Comparison of ENCODE assay signal across 20 mouse cellular contexts in the genomic region with DNA sequence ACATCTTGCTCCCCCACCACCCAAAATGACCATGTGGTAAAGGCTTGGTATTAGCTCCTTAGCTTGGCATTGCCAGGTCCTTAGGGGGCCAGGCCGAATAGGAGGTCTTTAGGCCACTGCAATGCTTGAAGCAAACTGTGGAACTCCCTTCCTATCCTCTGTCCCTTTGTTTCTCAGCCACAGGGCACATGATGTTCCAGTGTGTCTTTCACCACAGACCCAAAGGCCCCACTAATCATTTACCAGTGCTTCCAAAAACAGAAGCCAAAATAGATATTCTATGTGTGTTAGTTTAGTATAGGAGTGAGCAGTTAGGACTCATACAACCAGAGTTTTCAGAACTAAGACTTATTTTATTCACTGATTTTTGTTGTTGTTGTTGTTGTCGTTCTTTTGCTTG. TPM values are rescaled to one million over a fixed set of nuclear protein-coding genes. Genes with fewer than 3 reads are reported as not detected.
"Had no signal": no experiment of that assay in that cellular context is flagged by ENCODE, and none has a peak within 500 bp of the region (broad histone marks: within the 10 kb centered on the region; RNA-seq: fewer than 3 reads in every experiment).

No protein-coding gene starts in this region.

- H3K27me3 ChIP-seq: liver, embryonic 15.5 days; lung, embryonic 15.5 days; megakaryocyte, embryonic 14.5 days; midbrain, embryonic 12.5 days; midbrain, embryonic 15.5 days; neural tube, embryonic 12.5 days; stomach, embryonic 15.5 days had no signal

- ATAC-seq: lung, postnatal 0 days; midbrain, embryonic 15.5 days had no signal

- H3K36me3 ChIP-seq: liver, embryonic 15.5 days; lung, embryonic 15.5 days; midbrain, embryonic 12.5 days; midbrain, embryonic 15.5 days; neural tube, embryonic 12.5 days; stomach, embryonic 15.5 days had no signal

- H3K4me1 ChIP-seq: lung, embryonic 15.5 days; midbrain, embryonic 12.5 days; midbrain, embryonic 15.5 days; neural tube, embryonic 12.5 days; stomach, embryonic 15.5 days had no signal

- H3K4me3 ChIP-seq: liver, embryonic 15.5 days; lung, embryonic 15.5 days; midbrain, embryonic 12.5 days; midbrain, embryonic 15.5 days; neural tube, embryonic 12.5 days; stomach, embryonic 15.5 days had no signal

- DNase-seq: lung, adult 2 months; lung, postnatal 14 days; lung, postnatal 36 days; right cerebral cortex, postnatal 14 days; thymus, adult 2 months; thymus, postnatal 25 days; thymus, postnatal 4 days had no signal

- H3K4me2 ChIP-seq: liver, embryonic 15.5 days; lung, embryonic 15.5 days; midbrain, embryonic 12.5 days; midbrain, embryonic 15.5 days; neural tube, embryonic 12.5 days; stomach, embryonic 15.5 days had no signal

- H3K9ac ChIP-seq: liver, embryonic 15.5 days; lung, embryonic 15.5 days; midbrain, embryonic 12.5 days; midbrain, embryonic 15.5 days; neural tube, embryonic 12.5 days; stomach, embryonic 15.5 days had no signal

- H3K9me3 ChIP-seq: liver, embryonic 15.5 days; lung, embryonic 15.5 days; midbrain, embryonic 12.5 days; midbrain, embryonic 15.5 days; neural tube, embryonic 12.5 days; stomach, embryonic 15.5 days had no signal

- H3K27ac ChIP-seq: liver, embryonic 15.5 days; lung, embryonic 15.5 days; macrophage; midbrain, embryonic 12.5 days; midbrain, embryonic 15.5 days; neural tube, embryonic 12.5 days; stomach, embryonic 15.5 days; stomach, postnatal 0 days had no signal

RNA-seq across cellular contexts. Expression of a gene that starts 5.7 kb away (rescaled TPM):
- total RNA-seq: megakaryocyte progenitor cell, adult 5-6 weeks; monocyte, adult 5-6 weeks had no signal
- polyA plus RNA-seq: lung, adult 2 months; lung, embryonic 15.5 days; lung, postnatal 0 days; spleen, adult 2 months; stomach, embryonic 15.5 days; stomach, postnatal 0 days had no signal
